Mouse (Mus musculus) frontal cortex, adult (tissue): ENCODE measurements at regions not wholly inside any gene's neighbourhood (a gene's known extent, or its start where the extent isn't known, plus 50 kb on each side); places are given as distances from the start of the nearest gene placed in this dataset.

ENCODE experiments used
- ATAC-seq: cut with Nextera tagmentation; 2 replicates; pipeline ENCODE4 v1.9.2; 2017; ENCODE audit warnings: mild to moderate bottlenecking, moderate library complexity, mixed read lengths; ENCODE audit not compliant: low TSS enrichment

- ATAC-seq, result no peak
These were observed 53.8 kb downstream of the Neurod6 start for GRCm38 (mm10) chr6:55627228-55627627.

- no peak for ATAC-seq
These were observed 60.7 kb downstream of the Neurod6 start for GRCm38 (mm10) chr6:55620366-55620765.

DNA sequence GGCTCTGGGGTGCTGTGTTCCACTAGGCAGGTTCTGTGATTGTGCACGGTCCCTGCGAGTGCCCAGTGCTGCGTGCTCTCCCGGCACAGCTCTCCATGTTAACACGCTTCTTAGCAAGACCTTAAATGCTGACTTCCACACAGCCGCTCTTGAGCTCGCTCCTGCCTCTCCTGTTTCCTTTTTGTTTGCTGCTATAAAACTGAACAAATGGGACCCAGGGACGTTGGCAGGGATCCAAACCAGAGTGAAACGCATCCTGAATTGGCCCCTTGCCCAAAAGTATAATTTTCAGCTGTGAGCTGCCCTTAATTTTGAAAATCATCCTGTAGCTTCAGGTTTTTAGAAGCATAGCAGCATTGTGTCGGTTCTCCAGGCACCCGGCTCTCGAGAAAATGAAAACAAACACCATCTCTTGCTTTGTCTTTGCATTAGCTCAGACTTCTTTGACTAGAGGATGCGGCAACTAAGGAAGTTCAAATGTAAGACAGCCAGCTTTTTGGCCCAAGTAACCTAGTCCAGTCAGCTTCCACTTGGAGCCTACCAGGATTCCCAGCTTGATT lies 63.1 kb downstream of the Neurod6 start:
- ATAC-seq, result peak; percentile 97

DNA sequence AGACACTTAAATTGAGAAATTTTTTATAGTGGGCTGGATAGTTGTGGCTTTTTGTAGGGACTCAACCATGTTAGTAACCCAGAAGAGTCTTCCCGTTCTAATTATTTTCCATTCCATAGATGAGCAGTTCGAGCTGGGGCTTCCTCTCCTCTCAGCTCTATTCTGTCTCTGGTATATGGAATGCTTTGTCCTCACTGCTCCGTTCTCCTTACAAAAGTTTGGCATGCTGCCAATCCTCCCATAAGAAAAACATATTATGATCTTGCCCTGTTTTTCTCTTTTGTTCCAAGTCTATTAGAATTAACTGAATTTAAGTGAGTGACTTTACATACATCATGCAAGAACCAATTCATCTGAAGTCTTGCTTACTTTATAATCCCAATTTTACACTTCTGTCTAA lies 70.7 kb downstream of the Neurod6 start:
- no peak for ATAC-seq

GRCm38 (mm10) chr6:55609976-55610375 lies 71.1 kb downstream of the Neurod6 start:
- no peak for ATAC-seq

DNA sequence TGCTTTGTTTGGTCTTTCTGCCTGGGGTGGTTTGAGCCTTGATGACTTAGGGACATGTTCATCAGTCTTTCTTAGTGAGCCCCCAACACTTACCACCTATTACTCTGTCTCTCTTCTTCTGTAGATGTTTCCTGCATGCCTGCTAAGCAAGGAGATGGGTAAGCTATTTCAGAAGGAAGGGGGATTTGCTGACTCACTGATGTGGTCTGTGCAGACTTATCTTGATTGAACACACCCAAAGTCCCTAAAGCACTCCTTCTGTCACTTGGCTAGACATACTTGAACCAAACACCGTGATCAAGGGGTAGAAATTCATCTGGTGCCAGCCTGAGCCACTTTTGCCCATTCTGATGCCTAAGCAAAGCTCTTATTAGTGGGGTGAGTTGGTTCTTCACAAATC lies 72.0 kb downstream of the Neurod6 start:
- ATAC-seq, result peak; percentile 13; the same call in 1 of the 2 replicates

- ATAC-seq, result peak; percentile 58
These were observed 84.0 kb downstream of the Neurod6 start for GRCm38 (mm10) chr6:55597088-55597487.

- ATAC-seq, result peak; percentile 96
These were observed 88.9 kb downstream of the Neurod6 start for GRCm38 (mm10) chr6:55592126-55592525.

- no peak for ATAC-seq
These were observed 100.0 kb downstream of the Neurod6 start for GRCm38 (mm10) chr6:55581106-55581505.

- ATAC-seq, result no peak
These were observed 101.0 kb downstream of the Neurod6 start for GRCm38 (mm10) chr6:55580036-55580435.

GRCm38 (mm10) chr6:55579611-55580010 lies 101.5 kb downstream of the Neurod6 start:
- ATAC-seq, result no peak

DNA sequence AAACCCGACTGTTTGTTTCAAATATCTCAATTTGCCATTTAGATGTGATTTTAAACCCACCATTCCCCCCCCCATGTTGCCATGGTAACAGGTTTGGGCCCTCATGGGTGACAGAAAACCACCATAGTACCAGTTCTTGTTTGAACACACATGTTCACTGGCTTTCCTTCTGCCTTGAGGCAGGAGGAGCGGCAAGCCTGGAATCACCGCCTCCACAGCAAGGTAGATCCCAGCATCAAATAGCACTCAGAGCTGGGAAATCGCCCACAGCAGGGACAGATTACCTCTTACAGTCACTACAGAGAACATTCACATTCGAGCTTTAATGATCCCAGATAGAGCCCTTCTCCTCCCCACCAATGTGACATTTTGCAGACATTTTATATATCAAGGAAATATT lies 102.0 kb downstream of the Neurod6 start:
- peak; percentile 74 for ATAC-seq

DNA sequence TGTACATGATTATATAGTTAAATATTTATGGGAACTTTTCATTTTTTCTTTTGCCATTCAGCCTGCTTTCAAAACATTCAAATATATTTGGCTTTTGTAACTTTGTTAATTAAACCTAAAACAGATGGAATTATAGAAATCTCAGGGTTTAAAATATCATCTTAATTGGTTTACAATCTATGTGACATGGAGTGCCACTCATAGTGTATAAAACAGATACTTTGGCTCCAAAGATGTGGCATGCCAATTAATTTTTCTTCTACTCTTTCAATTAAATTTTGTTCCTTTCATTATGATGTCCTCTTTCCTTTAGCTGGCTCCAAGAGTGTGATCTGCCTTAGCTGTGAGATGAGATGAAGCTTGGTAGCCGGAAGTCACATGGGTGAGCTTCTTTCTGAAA lies 103.0 kb downstream of the Neurod6 start:
- no peak for ATAC-seq

GRCm38 (mm10) chr6:55567521-55567920 lies 113.5 kb downstream of the Neurod6 start:
- ATAC-seq, result peak; percentile 82

DNA sequence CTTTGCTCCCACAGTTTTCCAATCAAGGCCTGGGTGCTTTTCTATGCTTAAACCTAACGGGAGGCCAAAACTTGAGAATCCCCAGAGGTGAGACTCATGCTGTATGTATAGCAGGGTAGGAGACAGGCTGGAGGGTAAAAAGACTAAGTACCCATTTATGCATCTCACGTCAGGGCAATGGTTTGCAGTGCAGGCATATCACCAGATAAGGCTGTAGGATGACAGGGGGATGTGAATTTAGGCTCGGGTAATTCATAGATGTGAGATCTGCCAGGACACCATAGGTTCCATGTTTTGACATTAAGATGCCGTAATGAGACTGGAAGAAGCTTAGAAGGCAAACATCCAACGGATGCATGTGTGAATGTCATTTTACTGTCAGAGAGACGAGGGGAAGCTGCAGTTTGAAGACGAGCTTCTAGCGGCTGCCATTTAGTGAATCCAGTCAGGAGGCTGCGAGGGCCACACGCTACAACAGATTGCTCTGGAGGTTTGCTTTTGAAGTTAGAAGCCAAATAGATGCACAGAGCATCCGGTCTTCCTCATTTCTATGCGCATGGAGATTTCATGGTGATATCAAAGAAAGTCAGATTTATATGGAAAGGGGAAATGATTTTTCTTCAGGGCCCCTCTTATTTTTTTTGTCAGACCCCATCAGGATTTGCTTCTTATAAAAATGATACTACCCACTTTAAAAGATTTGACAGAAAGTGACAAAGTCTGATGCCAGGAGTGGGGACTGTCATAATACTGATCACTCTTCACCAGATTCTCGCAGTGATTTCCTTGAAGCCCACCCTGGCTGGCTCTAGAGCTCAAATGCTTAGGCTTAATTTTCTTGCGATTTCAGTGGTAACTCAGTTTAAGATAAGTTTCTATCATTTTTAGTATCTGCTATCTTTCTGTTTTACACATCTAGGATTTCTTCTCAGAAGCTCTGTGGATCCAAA lies 113.8 kb downstream of the Adcyap1r1 start:
- ATAC-seq, result peak; percentile 60

DNA sequence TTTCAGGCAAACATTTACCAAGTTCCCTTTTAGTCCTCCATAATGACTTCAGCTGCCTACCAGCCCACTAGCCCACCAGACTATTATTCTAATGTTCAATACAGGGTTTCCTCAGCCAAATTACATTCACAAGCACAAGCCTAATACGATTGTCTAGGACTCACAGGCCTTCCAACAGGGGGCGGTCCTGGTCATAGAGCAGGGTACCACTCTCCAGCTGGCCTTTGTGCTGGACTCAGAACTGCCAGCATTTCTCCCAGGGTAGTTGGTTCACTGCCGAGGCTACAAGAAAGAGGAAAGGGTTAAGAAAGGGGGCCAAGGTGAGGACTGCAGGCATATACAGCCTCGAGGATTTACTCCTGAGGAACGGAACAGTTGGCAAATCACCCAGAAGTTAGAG lies 108.8 kb downstream of the Adcyap1r1 start:
- ATAC-seq, result no peak

- peak; percentile 55 for ATAC-seq
These were observed 108.0 kb downstream of the Adcyap1r1 start for GRCm38 (mm10) chr6:55559797-55560196.
